Mouse (Mus musculus): ENCODE measurements at regions not wholly inside any gene's neighbourhood (a gene's known extent, or its start where the extent isn't known, plus 50 kb on each side); places are given as distances from the start of the nearest gene placed in this dataset.
A peak's percentile ranks its signal among the peaks of the same experiment; 100 is the strongest.

- ATAC-seq (ENCODE audit: poor library complexity, severe bottlenecking): no peak
Measured at GRCm38 (mm10) chr9:85528421-85528820, 201.3 kb upstream of the Tent5a start.

- ATAC-seq (ENCODE audit: poor library complexity, severe bottlenecking): no peak
Measured at GRCm38 (mm10) chr9:85524733-85525132, 197.6 kb upstream of the Tent5a start.

- no peak for ATAC-seq (ENCODE audit: poor library complexity, severe bottlenecking)
Measured at GRCm38 (mm10) chr9:85521342-85521741, 194.2 kb upstream of the Tent5a start.

GRCm38 (mm10) chr9:85520941-85521340, 193.8 kb upstream of the Tent5a start:
- no peak for ATAC-seq (ENCODE audit: poor library complexity, severe bottlenecking)

- no peak for ATAC-seq (ENCODE audit: poor library complexity, severe bottlenecking)
Measured at GRCm38 (mm10) chr9:85499006-85499405, 171.9 kb upstream of the Tent5a start.

GRCm38 (mm10) chr9:85497348-85497747, 170.2 kb upstream of the Tent5a start:
- ATAC-seq (ENCODE audit: poor library complexity, severe bottlenecking): no peak

GRCm38 (mm10) chr9:85496506-85497239, 169.5 kb upstream of the Tent5a start:
- ATAC-seq (ENCODE audit: poor library complexity, severe bottlenecking): peak; percentile 93

GRCm38 (mm10) chr9:85495056-85495455, 167.9 kb upstream of the Tent5a start:
- ATAC-seq (ENCODE audit: poor library complexity, severe bottlenecking): no peak

GRCm38 (mm10) chr9:85493760-85494159, 166.6 kb upstream of the Tent5a start:
- ATAC-seq (ENCODE audit: poor library complexity, severe bottlenecking): no peak

- no peak for ATAC-seq (ENCODE audit: poor library complexity, severe bottlenecking)
Measured at GRCm38 (mm10) chr9:85490367-85490766, 163.2 kb upstream of the Tent5a start.

- ATAC-seq (ENCODE audit: poor library complexity, severe bottlenecking): no peak
Measured at GRCm38 (mm10) chr9:85487915-85488314, 160.8 kb upstream of the Tent5a start.

GRCm38 (mm10) chr9:85487052-85487668, 160.0 kb upstream of the Tent5a start:
- no peak for ATAC-seq (ENCODE audit: poor library complexity, severe bottlenecking)

GRCm38 (mm10) chr9:85485749-85486148, 158.6 kb upstream of the Tent5a start:
- ATAC-seq (ENCODE audit: poor library complexity, severe bottlenecking): no peak

GRCm38 (mm10) chr9:85483248-85483647, 156.1 kb upstream of the Tent5a start:
- ATAC-seq (ENCODE audit: poor library complexity, severe bottlenecking): peak; percentile 89

GRCm38 (mm10) chr9:85480566-85480965, 153.4 kb upstream of the Tent5a start:
- peak; percentile 57 for ATAC-seq (ENCODE audit: poor library complexity, severe bottlenecking)

- peak; percentile 68 for ATAC-seq (ENCODE audit: poor library complexity, severe bottlenecking)
Measured at GRCm38 (mm10) chr9:85475214-85475613, 148.1 kb upstream of the Tent5a start.

- ATAC-seq (ENCODE audit: poor library complexity, severe bottlenecking): peak; percentile 58
Measured at GRCm38 (mm10) chr9:85470264-85470821, 143.2 kb upstream of the Tent5a start.

GRCm38 (mm10) chr9:85469288-85469687, 142.1 kb upstream of the Tent5a start:
- no peak for ATAC-seq (ENCODE audit: poor library complexity, severe bottlenecking)

GRCm38 (mm10) chr9:85466671-85467070, 139.5 kb upstream of the Tent5a start:
- ATAC-seq (ENCODE audit: poor library complexity, severe bottlenecking): no peak

GRCm38 (mm10) chr9:85459062-85459805, 132.1 kb upstream of the Tent5a start:
- ATAC-seq (ENCODE audit: poor library complexity, severe bottlenecking): no peak

- peak; percentile 66 for ATAC-seq (ENCODE audit: poor library complexity, severe bottlenecking)
Measured at GRCm38 (mm10) chr9:85458356-85458755, 131.2 kb upstream of the Tent5a start.

Measured in megakaryocyte, adult 5-6 weeks (primary cell).